Mouse (Mus musculus): ENCODE measurements around the gene Dnajb2. TPM values are rescaled to one million over a fixed set of nuclear protein-coding genes. Genes with fewer than 3 reads are reported as not detected.

Gene Dnajb2
- total and polyA plus RNA-seq, 3 experiments, result 6.8 to 15.2 (median 13.8) TPM

GRCm38 (mm10) chr1:75294294-75294693 lies 58.1 kb downstream of the Dnajb2 start:
- no peak overlapping the region for H3K9ac ChIP-seq (ENCODE audit: insufficient read depth, low read depth)
- DNase-seq (ENCODE audit: extremely low read depth), result no peak
- H3K36me3 ChIP-seq (replicated peaks in 1 of 2; ENCODE audit: control insufficient read depth in 1 of 2, insufficient read depth in 1 of 2, low read length in 1 of 2), result no peaks in the 10 kb centered on the region
- no peak overlapping the region for H3K4me3 ChIP-seq (replicated peaks in 1 of 3; ENCODE audit: low read depth in 2 of 3, low read length in 2 of 3, poor library complexity in 1 of 3)
- dilution Hi-C loops (cut with MboI; ENCODE audit: extremely low pct_ligation_motif_present, extremely low pct_unique_long_range_greater_than_20kb, low sequenced_read_pairs), result no loop called here
- H3K79me2 ChIP-seq (replicated peaks; ENCODE audit: control insufficient read depth, extremely low read depth, insufficient read depth, poor library complexity, severe bottlenecking), result no peaks in the 10 kb centered on the region
- peaks cover 25% of the 10 kb centered on the region for H3K27me3 ChIP-seq (replicated peaks)
- no peak overlapping the region for H3K27ac ChIP-seq (ENCODE audit: insufficient read depth, low read depth)
- no peak overlapping the region for H3K4me2 ChIP-seq (ENCODE audit: insufficient read depth, low read depth, poor library complexity, severe bottlenecking)
- TF ChIP-seq NRF1 (IDR thresholded peaks at IDR 0.05; ENCODE audit: low read depth, low read length) (no peak), POLR2A (IDR thresholded peaks at IDR 0.05; ENCODE audit: low read depth, low read length) (no peak), GABPA (IDR thresholded peaks at IDR 0.05; ENCODE audit: insufficient replicate concordance, low read depth, low read length) (no peak), ZMIZ1 (IDR thresholded peaks at IDR 0.05; ENCODE audit: low read depth, low read length) (no peak), NELFE (IDR thresholded peaks at IDR 0.05; ENCODE audit: low read depth, low read length) (no peak), USF2 (conservative IDR thresholded peaks at IDR 0.05; ENCODE audit: low read depth, low read length) (no peak), ZKSCAN1 (IDR thresholded peaks at IDR 0.05; ENCODE audit: borderline replicate concordance, low read depth, low read length) (no peak), RCOR1 (conservative IDR thresholded peaks at IDR 0.05; ENCODE audit: low read depth, low read length) (no peak), KAT2A (IDR thresholded peaks at IDR 0.05; ENCODE audit: insufficient replicate concordance, low read length) (no peak), SIN3A (IDR thresholded peaks at IDR 0.05; ENCODE audit: low read length) (no peak), EP300 (IDR thresholded peaks at IDR 0.05; ENCODE audit: low read length) (no peak), MAX (IDR thresholded peaks at IDR 0.05; ENCODE audit: low read length) (no peak), ETS1 (conservative IDR thresholded peaks at IDR 0.05; ENCODE audit: low read depth, low read length) (no peak), JUN (IDR thresholded peaks at IDR 0.05; ENCODE audit: insufficient read depth, low read depth, low read length) (no peak), JUND (conservative IDR thresholded peaks at IDR 0.05; ENCODE audit: low read depth, low read length) (no peak), RAD21 (IDR thresholded peaks at IDR 0.05; ENCODE audit: low read depth, low read length) (no peak)
- H3K9me3 ChIP-seq (replicated peaks; ENCODE audit: low read length), result no peaks in the 10 kb centered on the region
- in situ Hi-C loops (cut with MboI; ENCODE audit: low pct_ligation_motif_present, low pct_unique_long_range_greater_than_20kb, low sequenced_read_pairs), result no loop called here
- 0 out of 4 replicates have a peak, but pooled peaks cover 0 to 4% of the 10 kb centered on the region in 2 experiments for H3K4me1 ChIP-seq (ENCODE audit: control insufficient read depth in 1 of 2, insufficient read depth in 2 of 2)

Other genes with a start within 250 kb of the Dnajb2 start
Only the 20 nearest of the 21 such genes appear.
- gene Nhej1, start 111.2 kb upstream of the Dnajb2 start, total RNA-seq (2012; rRNA removed), result 2.8 and 3.4 TPM in 2 replicates
- gene Nhej1, start 111.2 kb upstream of the Dnajb2 start, total RNA-seq (2014; rRNA removed), result 3.7 and 4.4 TPM in 2 replicates
- 4.0 and 4.2 TPM in 2 replicates for gene Nhej1, start 111.2 kb upstream of the Dnajb2 start, polyA plus RNA-seq (2012; ENCODE audit: insufficient read length, low read depth)
- not detected in 2 replicates for gene Slc23a3, start 102.5 kb upstream of the Dnajb2 start, total RNA-seq (2012; rRNA removed)
- not detected in 2 replicates for gene Slc23a3, start 102.5 kb upstream of the Dnajb2 start, total RNA-seq (2014; rRNA removed)
- not detected in 2 replicates for gene Slc23a3, start 102.5 kb upstream of the Dnajb2 start, polyA plus RNA-seq (2012; ENCODE audit: insufficient read length, low read depth)
- gene Cnppd1, start 93.7 kb upstream of the Dnajb2 start, total RNA-seq (2012; rRNA removed), result 32.2 and 47.2 TPM in 2 replicates
- 10.9 and 12.3 TPM in 2 replicates for gene Cnppd1, start 93.7 kb upstream of the Dnajb2 start, total RNA-seq (2014; rRNA removed)
- 14.2 and 16.2 TPM in 2 replicates for gene Cnppd1, start 93.7 kb upstream of the Dnajb2 start, polyA plus RNA-seq (2012; ENCODE audit: insufficient read length, low read depth)
- 26.5 and 27.9 TPM in 2 replicates for gene Retreg2, start 93.6 kb upstream of the Dnajb2 start, total RNA-seq (2012; rRNA removed)
- gene Retreg2, start 93.6 kb upstream of the Dnajb2 start, total RNA-seq (2014; rRNA removed), result 12.8 and 14.6 TPM in 2 replicates
- 24.1 and 27.9 TPM in 2 replicates for gene Retreg2, start 93.6 kb upstream of the Dnajb2 start, polyA plus RNA-seq (2012; ENCODE audit: insufficient read length, low read depth)
- 30.5 and 40.7 TPM in 2 replicates for gene Zfand2b, start 67.8 kb upstream of the Dnajb2 start, total RNA-seq (2012; rRNA removed)
- 14.1 and 15.7 TPM in 2 replicates for gene Zfand2b, start 67.8 kb upstream of the Dnajb2 start, total RNA-seq (2014; rRNA removed)
- 19.5 and 20.9 TPM in 2 replicates for gene Zfand2b, start 67.8 kb upstream of the Dnajb2 start, polyA plus RNA-seq (2012; ENCODE audit: insufficient read length, low read depth)
- 26.0 and 29.0 TPM in 2 replicates for gene Abcb6, start 56.0 kb upstream of the Dnajb2 start, total RNA-seq (2012; rRNA removed)
- gene Abcb6, start 56.0 kb upstream of the Dnajb2 start, total RNA-seq (2014; rRNA removed), result 15.5 and 20.1 TPM in 2 replicates
- 19.2 and 22.3 TPM in 2 replicates for gene Abcb6, start 56.0 kb upstream of the Dnajb2 start, polyA plus RNA-seq (2012; ENCODE audit: insufficient read length, low read depth)
- gene Ankzf1, start 44.3 kb upstream of the Dnajb2 start, total RNA-seq (2012; rRNA removed), result 13.2 and 19.6 TPM in 2 replicates
- gene Ankzf1, start 44.3 kb upstream of the Dnajb2 start, total RNA-seq (2014; rRNA removed), result 20.4 and 21.1 TPM in 2 replicates
- 13.3 TPM in 2 replicates for gene Ankzf1, start 44.3 kb upstream of the Dnajb2 start, polyA plus RNA-seq (2012; ENCODE audit: insufficient read length, low read depth)
- 9.2 and 15.6 TPM in 2 replicates for gene Atg9a, start 44.2 kb upstream of the Dnajb2 start, total RNA-seq (2012; rRNA removed)
- 4.4 and 6.1 TPM in 2 replicates for gene Atg9a, start 44.2 kb upstream of the Dnajb2 start, total RNA-seq (2014; rRNA removed)
- 10.1 and 12.9 TPM in 2 replicates for gene Atg9a, start 44.2 kb upstream of the Dnajb2 start, polyA plus RNA-seq (2012; ENCODE audit: insufficient read length, low read depth)
- gene Glb1l, start 25.6 kb upstream of the Dnajb2 start, total RNA-seq (2012; rRNA removed), result 3.6 and 4.6 TPM in 2 replicates
- 2.4 and 5.0 TPM in 2 replicates for gene Glb1l, start 25.6 kb upstream of the Dnajb2 start, total RNA-seq (2014; rRNA removed)
- 10.0 and 10.8 TPM in 2 replicates for gene Glb1l, start 25.6 kb upstream of the Dnajb2 start, polyA plus RNA-seq (2012; ENCODE audit: insufficient read length, low read depth)
- 48.6 and 64.1 TPM in 2 replicates for gene Stk16, start 25.6 kb upstream of the Dnajb2 start, total RNA-seq (2012; rRNA removed)
- gene Stk16, start 25.6 kb upstream of the Dnajb2 start, total RNA-seq (2014; rRNA removed), result 58.2 and 60.6 TPM in 2 replicates
- gene Stk16, start 25.6 kb upstream of the Dnajb2 start, polyA plus RNA-seq (2012; ENCODE audit: insufficient read length, low read depth), result 61.4 and 67.3 TPM in 2 replicates
- gene Tuba4a, start 16.5 kb upstream of the Dnajb2 start, total RNA-seq (2012; rRNA removed), result 180 and 259 TPM in 2 replicates
- 168 and 192 TPM in 2 replicates for gene Tuba4a, start 16.5 kb upstream of the Dnajb2 start, total RNA-seq (2014; rRNA removed)
- gene Tuba4a, start 16.5 kb upstream of the Dnajb2 start, polyA plus RNA-seq (2012; ENCODE audit: insufficient read length, low read depth), result 259 and 294 TPM in 2 replicates
- 0.30 TPM in 1 of 2 replicates, not detected in the other for gene A630095N17Rik, start 4.3 kb upstream of the Dnajb2 start, total RNA-seq (2012; rRNA removed)
- gene A630095N17Rik, start 4.3 kb upstream of the Dnajb2 start, total RNA-seq (2014; rRNA removed), result 0.74 and 1.4 TPM in 2 replicates
- gene A630095N17Rik, start 4.3 kb upstream of the Dnajb2 start, polyA plus RNA-seq (2012; ENCODE audit: insufficient read length, low read depth), result 0.74 and 0.78 TPM in 2 replicates
- 0.04 TPM in 1 of 2 replicates, not detected in the other for gene Ptprn, start 28.1 kb downstream of the Dnajb2 start, total RNA-seq (2012; rRNA removed)
- not detected in 2 replicates for gene Ptprn, start 28.1 kb downstream of the Dnajb2 start, total RNA-seq (2014; rRNA removed)
- 0.16 TPM in 1 of 2 replicates, not detected in the other for gene Ptprn, start 28.1 kb downstream of the Dnajb2 start, polyA plus RNA-seq (2012; ENCODE audit: insufficient read length, low read depth)
- gene Resp18, start 42.0 kb downstream of the Dnajb2 start, total RNA-seq (2012; rRNA removed), result not detected in 2 replicates
- gene Resp18, start 42.0 kb downstream of the Dnajb2 start, total RNA-seq (2014; rRNA removed), result not detected in 2 replicates
- not detected in 2 replicates for gene Resp18, start 42.0 kb downstream of the Dnajb2 start, polyA plus RNA-seq (2012; ENCODE audit: insufficient read length, low read depth)
- gene Dnpep, start 81.6 kb downstream of the Dnajb2 start, total RNA-seq (2012; rRNA removed), result 67.3 and 73.8 TPM in 2 replicates
- gene Dnpep, start 81.6 kb downstream of the Dnajb2 start, total RNA-seq (2014; rRNA removed), result 48.4 and 50.4 TPM in 2 replicates
- gene Dnpep, start 81.6 kb downstream of the Dnajb2 start, polyA plus RNA-seq (2012; ENCODE audit: insufficient read length, low read depth), result 35.0 and 39.8 TPM in 2 replicates
- 9.1 and 9.3 TPM in 2 replicates for gene Des, start 123.9 kb downstream of the Dnajb2 start, total RNA-seq (2012; rRNA removed)
- gene Des, start 123.9 kb downstream of the Dnajb2 start, total RNA-seq (2014; rRNA removed), result 10.0 and 11.7 TPM in 2 replicates
- gene Des, start 123.9 kb downstream of the Dnajb2 start, polyA plus RNA-seq (2012; ENCODE audit: insufficient read length, low read depth), result 18.9 and 20.9 TPM in 2 replicates
- 14.2 and 18.8 TPM in 2 replicates for gene Speg, start 138.9 kb downstream of the Dnajb2 start, total RNA-seq (2012; rRNA removed)
- 13.0 and 13.1 TPM in 2 replicates for gene Speg, start 138.9 kb downstream of the Dnajb2 start, total RNA-seq (2014; rRNA removed)
- 30.7 and 31.7 TPM in 2 replicates for gene Speg, start 138.9 kb downstream of the Dnajb2 start, polyA plus RNA-seq (2012; ENCODE audit: insufficient read length, low read depth)
- gene Gmppa, start 199.5 kb downstream of the Dnajb2 start, total RNA-seq (2012; rRNA removed), result 139 and 153 TPM in 2 replicates
- gene Gmppa, start 199.5 kb downstream of the Dnajb2 start, total RNA-seq (2014; rRNA removed), result 101 and 102 TPM in 2 replicates
- gene Gmppa, start 199.5 kb downstream of the Dnajb2 start, polyA plus RNA-seq (2012; ENCODE audit: insufficient read length, low read depth), result 126 and 131 TPM in 2 replicates
- gene Asic4, start 214.0 kb downstream of the Dnajb2 start, total RNA-seq (2012; rRNA removed), result not detected in 2 replicates
- gene Asic4, start 214.0 kb downstream of the Dnajb2 start, total RNA-seq (2014; rRNA removed), result not detected in 2 replicates
- not detected in 2 replicates for gene Asic4, start 214.0 kb downstream of the Dnajb2 start, polyA plus RNA-seq (2012; ENCODE audit: insufficient read length, low read depth)
- 30.4 and 32.6 TPM in 2 replicates for gene Chpf, start 242.9 kb downstream of the Dnajb2 start, total RNA-seq (2012; rRNA removed)
- gene Chpf, start 242.9 kb downstream of the Dnajb2 start, total RNA-seq (2014; rRNA removed), result 14.6 and 14.8 TPM in 2 replicates
- gene Chpf, start 242.9 kb downstream of the Dnajb2 start, polyA plus RNA-seq (2012; ENCODE audit: insufficient read length, low read depth), result 17.5 and 20.6 TPM in 2 replicates

All from CH12.LX (cell line).